Mouse (Mus musculus) E14TG2a.4 (cell line): Measurements from ENCODE around the gene Aspn.

Experiments used
- H3K27me3 ChIP-seq: 2 replicates; pipeline ENCODE4 v1.6.1; 2014; ENCODE audit warnings: low read length, control low read depth; ENCODE audit not compliant: insufficient read depth
- H3K36me3 ChIP-seq: 2 replicates; pipeline ENCODE4 v1.6.1; 2014; ENCODE audit warnings: low read length, control low read depth; ENCODE audit not compliant: insufficient read depth
- H3K4me1 ChIP-seq: replicated peaks from 2 replicates; pipeline ENCODE4 v1.6.1; 2014; ENCODE audit warnings: low read depth, low read length, control low read depth
- H3K4me3 ChIP-seq: replicated peaks from 2 replicates; pipeline ENCODE4 v1.5.1; 2014; ENCODE audit warnings: mild to moderate bottlenecking, low read length
- H3K9me3 ChIP-seq: 2 replicates; pipeline ENCODE4 v1.6.1; 2014; ENCODE audit warnings: low read length, control low read depth
- CTCF ChIP-seq: conservative IDR thresholded peaks from 2 replicates; pipeline ENCODE4 v1.5.1; 2014; ENCODE audit warnings: low read length
- NANOG ChIP-seq: IDR thresholded peaks from 2 replicates; pipeline ENCODE4 v1.6.1; 2014; ENCODE audit warnings: borderline replicate concordance, low read length, mixed read lengths
- POU5F1 ChIP-seq: IDR thresholded peaks from 2 replicates; pipeline ENCODE4 v1.6.1; 2014; ENCODE audit warnings: low read length, borderline replicate concordance

Gene Aspn

DNA sequence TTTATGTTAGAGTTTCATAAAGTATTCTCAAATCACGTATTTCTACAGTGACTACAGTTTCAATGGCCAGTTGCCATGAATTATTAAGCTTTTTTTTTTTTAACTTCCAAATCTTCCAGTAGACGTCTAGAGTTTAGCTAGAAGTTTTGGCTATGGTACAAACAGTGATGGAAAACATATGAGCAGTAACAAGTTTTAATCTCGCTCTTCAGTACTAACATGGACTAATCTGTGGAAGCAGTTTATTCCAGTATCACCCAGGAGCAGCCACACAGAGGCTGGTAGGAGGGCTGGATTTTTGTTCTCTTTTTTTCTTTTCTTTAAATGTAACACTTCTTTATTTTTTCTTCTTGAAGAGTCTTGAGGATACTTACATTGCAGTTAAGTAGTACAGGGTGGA lies at the start of gene Aspn:
Aspn (plus strand) TSS at position 165 of the 400 bp plus-strand sequence.
- no peak within 1 kb of the TSS for H3K4me3 ChIP-seq
- H3K9me3 ChIP-seq: no peaks in the 10 kb centered on the region
- no peak for TF ChIP-seq POU5F1
- no peak for TF ChIP-seq NANOG
- TF ChIP-seq CTCF: no peak
- no peaks in the 10 kb centered on the region for H3K27me3 ChIP-seq
- H3K4me1 ChIP-seq: no peaks in the 10 kb centered on the region
- 0 out of 2 replicates have a peak, but pooled peaks cover 4% of the 10 kb centered on the region for H3K36me3 ChIP-seq

GRCm38 (mm10) chr13:49504510-49504909 lies 39.7 kb upstream of the Aspn start, which contains the start of gene Ecm2:
Gene Ecm2 (plus strand): TSS chr13:49504810.
- Histone ChIP-seq H3K36me3 (no peaks in the 10 kb centered on the region), H3K9me3 (no peaks in the 10 kb centered on the region), H3K4me1 (no peaks in the 10 kb centered on the region), H3K4me3 (no peak within 1 kb of the TSS), H3K27me3 (no peaks in the 10 kb centered on the region)
- TF ChIP-seq NANOG: no peak
- TF ChIP-seq POU5F1: no peak
- no peak for TF ChIP-seq CTCF

DNA sequence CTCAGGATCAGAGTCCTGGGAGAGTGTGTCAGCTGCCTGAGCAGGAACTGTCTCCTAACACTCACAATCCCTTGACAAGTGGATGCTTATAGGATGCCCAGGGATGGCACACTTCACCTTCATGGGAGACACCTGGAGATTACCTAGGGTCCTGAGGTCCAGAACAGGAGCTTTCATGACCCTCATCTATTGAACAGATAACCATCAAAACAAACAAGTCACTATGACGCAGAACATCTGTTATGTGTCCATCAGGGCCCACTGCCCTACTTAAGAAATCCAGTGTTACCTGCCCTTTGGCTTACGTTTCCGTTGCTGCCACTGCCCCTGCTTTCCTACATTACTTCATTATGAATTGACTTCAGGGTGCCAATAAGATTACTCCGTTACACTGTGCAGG lies 38.5 kb upstream of the Aspn start:
- H3K36me3 ChIP-seq: no peaks in the 10 kb centered on the region
- no peaks in the 10 kb centered on the region for H3K27me3 ChIP-seq
- no peaks in the 10 kb centered on the region for H3K4me1 ChIP-seq
- no peaks in the 10 kb centered on the region for H3K9me3 ChIP-seq
- no peak overlapping the region for H3K4me3 ChIP-seq
- TF ChIP-seq POU5F1 (no peak), CTCF (no peak), NANOG (no peak)

DNA sequence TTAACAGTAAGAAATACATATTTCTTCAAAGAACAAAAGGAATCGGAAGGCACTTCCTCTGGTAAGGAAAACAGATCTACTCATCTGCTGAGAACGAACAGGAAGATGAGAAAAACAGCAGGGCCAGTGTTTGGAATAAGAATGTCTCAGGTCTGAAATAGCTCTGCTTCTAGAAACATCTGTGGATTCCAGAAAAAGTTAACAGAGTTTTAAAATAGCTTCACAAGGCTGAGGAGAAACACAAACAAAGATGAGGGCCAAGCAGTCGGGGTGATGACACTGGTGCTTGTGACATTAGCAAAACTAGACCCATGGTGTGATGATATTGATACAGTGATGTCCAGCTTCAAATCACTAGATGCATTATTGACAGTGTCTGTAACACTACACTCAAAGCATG lies 37.1 kb upstream of the Aspn start:
- H3K36me3 ChIP-seq: no peaks in the 10 kb centered on the region
- no peaks in the 10 kb centered on the region for H3K4me1 ChIP-seq
- no peaks in the 10 kb centered on the region for H3K9me3 ChIP-seq
- no peak for TF ChIP-seq CTCF
- no peaks in the 10 kb centered on the region for H3K27me3 ChIP-seq
- no peak overlapping the region for H3K4me3 ChIP-seq

DNA sequence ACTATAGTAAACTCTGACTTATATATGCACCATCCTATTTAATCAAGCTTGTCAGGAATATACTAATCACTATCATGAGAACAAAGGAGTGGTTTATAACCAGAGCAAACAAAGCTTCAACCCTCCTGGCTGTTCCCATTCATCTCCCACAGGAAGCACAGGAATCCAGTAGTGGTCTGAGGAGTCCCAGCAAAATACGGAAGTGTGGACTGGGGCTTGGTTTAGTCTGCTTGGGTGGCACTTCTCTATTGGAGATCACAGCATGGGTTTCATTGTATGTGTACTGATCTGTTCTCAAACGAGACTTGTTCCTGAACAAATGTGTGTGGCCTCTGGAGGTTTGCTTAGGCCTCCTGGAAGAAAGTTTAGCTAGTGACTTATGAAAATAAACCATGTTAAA lies 25.5 kb upstream of the Aspn start:
- Histone ChIP-seq H3K9me3 (no peaks in the 10 kb centered on the region), H3K4me1 (peaks cover 5% of the 10 kb centered on the region), H3K27me3 (no peaks in the 10 kb centered on the region), H3K36me3 (no peaks in the 10 kb centered on the region), H3K4me3 (no peak overlapping the region)
- no peak for TF ChIP-seq POU5F1
- TF ChIP-seq CTCF: no peak
- TF ChIP-seq NANOG: no peak

- H3K4me3 ChIP-seq: no peak overlapping the region
- no peaks in the 10 kb centered on the region for H3K4me1 ChIP-seq
- H3K9me3 ChIP-seq: no peaks in the 10 kb centered on the region
- TF ChIP-seq POU5F1: no peak
- TF ChIP-seq NANOG: no peak
- TF ChIP-seq CTCF: no peak
- no peaks in the 10 kb centered on the region for H3K27me3 ChIP-seq
- H3K36me3 ChIP-seq: no peaks in the 10 kb centered on the region
These were observed 18.0 kb upstream of the Aspn start for GRCm38 (mm10) chr13:49526235-49526634.

DNA sequence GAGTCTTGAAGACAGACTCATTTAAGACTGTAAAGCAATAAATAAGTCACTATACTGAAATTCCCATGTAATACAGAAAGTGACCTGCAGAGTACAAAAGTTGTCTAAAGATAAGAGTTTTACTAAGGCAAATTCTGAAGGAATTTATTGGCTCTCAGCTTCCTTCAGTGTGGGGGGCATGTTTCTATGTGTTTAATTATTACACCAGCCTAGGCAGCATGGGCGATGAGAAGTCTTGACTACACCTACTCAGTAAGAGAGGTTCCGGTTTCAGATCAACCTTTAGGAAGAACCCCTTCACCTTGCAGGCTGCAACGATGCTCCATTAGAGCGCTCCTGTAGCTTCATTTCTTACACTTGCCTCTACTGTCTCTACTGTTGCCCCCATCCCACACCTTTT lies 13.6 kb upstream of the Aspn start:
- H3K27me3 ChIP-seq: no peaks in the 10 kb centered on the region
- H3K36me3 ChIP-seq: no peaks in the 10 kb centered on the region
- 0 out of 2 replicates have a peak, but pooled peaks cover 3% of the 10 kb centered on the region for H3K4me1 ChIP-seq
- no peaks in the 10 kb centered on the region for H3K9me3 ChIP-seq
- H3K4me3 ChIP-seq: no peak overlapping the region
- TF ChIP-seq POU5F1 (no peak), CTCF (no peak), NANOG (no peak)

GRCm38 (mm10) chr13:49536946-49537345 lies 7.3 kb upstream of the Aspn start:
- no peaks in the 10 kb centered on the region for H3K9me3 ChIP-seq
- no peaks in the 10 kb centered on the region for H3K27me3 ChIP-seq
- H3K36me3 ChIP-seq: no peaks in the 10 kb centered on the region
- H3K4me1 ChIP-seq: 0 out of 2 replicates have a peak, but pooled peaks cover 3% of the 10 kb centered on the region
- TF ChIP-seq POU5F1 (no peak), CTCF (no peak), NANOG (no peak)
- no peak overlapping the region for H3K4me3 ChIP-seq

- H3K4me1 ChIP-seq: 0 out of 2 replicates have a peak, but pooled peaks cover 3% of the 10 kb centered on the region
- H3K36me3 ChIP-seq: 0 out of 2 replicates have a peak, but pooled peaks cover 4% of the 10 kb centered on the region
- H3K27me3 ChIP-seq: no peaks in the 10 kb centered on the region
- H3K4me3 ChIP-seq: no peak overlapping the region
- H3K9me3 ChIP-seq: no peaks in the 10 kb centered on the region
- TF ChIP-seq CTCF: no peak
These were observed 5.5 kb upstream of the Aspn start for GRCm38 (mm10) chr13:49538693-49539092.
